Mouse (Mus musculus) layer of hippocampus, adult 9-10 months (tissue): ENCODE results near the gene Zfp189.
A peak's percentile ranks its signal among the peaks of the same experiment; 100 is the strongest.

Experiments used
- DNase-seq: peaks from one replicate; pipeline ENCODE4 v3.0.0; 2022; ENCODE audit warnings: low spot score

Zfp189 gene

DNA sequence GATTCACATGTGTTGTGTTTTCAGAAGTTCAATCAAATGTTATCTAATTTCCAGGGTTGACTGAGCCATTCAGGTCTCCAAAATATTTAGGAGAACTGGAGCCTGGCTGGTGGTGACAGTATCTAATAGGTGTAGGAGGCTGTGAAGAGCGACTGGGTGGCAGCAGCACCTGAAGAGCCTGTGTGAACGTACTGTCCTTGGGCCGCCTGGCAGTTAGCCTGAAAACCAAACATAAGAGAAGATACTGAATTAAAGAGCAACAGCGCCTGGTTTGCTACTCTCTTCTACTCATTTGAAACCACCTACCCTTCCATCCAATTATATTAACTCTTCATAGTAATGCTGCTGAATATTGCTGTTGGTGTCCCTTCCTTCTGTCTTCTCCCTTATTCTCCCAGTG is 15.7 kb downstream of the Zfp189 start:
- DNase-seq, result no peak

DNA sequence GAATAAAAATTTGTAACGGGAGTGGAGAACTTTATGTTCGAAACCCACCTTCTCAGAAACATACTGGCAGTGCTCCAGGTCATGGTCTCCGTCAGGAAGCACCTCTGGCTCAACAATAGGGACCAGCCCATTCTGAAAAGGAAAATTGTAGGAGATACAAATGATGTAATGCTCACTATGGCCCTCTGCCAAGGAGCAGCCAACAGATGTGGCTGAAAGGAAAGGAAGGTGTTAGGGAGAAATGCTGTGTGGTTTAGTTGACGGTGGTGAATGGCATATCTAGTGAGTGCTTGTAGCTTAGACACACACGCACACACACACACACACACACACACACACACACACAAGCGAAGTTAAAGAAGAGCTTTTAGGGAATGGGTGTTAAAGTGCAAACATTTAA is 18.7 kb downstream of the Zfp189 start:
- DNase-seq, result no peak

DNA sequence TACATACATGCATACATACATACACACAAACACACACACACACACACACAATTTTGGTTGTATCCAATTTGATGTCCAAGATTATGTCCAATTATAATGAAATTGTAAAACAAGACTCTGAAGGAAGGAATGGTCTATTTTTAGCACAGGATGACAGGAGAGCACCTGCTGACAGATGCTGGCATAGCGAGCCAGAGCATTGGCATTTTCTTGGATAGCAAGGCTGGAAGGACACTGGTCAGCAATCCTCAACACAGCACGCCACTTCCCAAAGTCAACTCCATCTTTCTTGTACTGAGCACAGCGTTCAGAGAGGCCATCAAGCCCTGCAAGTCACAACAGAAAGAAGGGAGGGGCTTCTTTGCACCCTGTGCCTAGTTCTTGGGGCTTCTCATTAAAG is 20.0 kb downstream of the Zfp189 start:
- no peak for DNase-seq

DNA sequence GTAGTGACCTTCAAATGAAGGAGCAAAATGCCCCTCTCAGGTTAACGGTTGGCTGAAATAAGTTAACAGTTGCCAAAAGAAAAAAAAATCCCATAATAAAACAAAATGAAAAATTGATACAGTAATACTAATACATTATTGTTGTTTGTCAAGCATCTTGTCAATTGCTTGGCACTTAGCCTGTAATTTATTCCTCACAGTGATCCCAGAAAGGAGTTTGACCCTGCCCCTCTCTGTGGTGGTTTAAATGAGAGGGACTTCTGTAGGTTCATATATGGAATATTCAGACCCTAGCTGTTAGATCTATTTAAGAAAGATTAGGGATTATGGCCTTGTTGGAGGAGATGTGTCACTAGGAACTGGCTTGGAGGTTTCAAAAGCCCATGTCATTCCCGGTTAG is 25.1 kb downstream of the Zfp189 start:
- DNase-seq, result no peak

DNA sequence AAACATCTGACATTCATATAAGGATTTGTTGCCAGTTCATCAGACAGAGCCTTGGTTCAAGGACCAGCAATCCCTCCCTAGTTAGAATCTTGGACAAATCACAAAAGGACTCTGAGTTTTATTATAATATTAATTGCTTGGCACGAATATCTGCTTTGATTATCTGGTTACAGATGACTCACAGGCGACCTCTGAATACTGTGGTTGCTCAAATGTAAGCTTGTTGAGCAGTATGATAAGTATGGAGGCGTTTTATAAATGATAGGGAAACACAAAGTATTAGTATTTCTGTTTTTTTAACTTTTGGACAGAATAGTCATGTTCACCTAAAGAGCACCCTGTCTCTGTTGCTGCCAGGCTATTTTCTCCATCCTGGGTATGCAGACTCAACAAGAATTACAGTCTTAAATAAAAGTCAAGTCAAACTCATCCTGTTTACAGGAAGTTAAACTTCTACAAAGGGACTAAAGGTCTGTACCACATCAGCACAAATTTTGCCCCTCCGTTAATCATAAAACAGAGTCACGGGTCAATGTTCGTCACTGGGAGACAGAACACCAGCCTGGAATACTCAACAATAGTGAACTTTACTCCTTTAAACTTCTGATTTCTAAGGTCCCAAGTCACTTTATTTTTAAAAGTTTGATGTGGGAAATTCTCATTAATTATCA is 26.0 kb downstream of the Zfp189 start:
- DNase-seq, result no peak

DNA sequence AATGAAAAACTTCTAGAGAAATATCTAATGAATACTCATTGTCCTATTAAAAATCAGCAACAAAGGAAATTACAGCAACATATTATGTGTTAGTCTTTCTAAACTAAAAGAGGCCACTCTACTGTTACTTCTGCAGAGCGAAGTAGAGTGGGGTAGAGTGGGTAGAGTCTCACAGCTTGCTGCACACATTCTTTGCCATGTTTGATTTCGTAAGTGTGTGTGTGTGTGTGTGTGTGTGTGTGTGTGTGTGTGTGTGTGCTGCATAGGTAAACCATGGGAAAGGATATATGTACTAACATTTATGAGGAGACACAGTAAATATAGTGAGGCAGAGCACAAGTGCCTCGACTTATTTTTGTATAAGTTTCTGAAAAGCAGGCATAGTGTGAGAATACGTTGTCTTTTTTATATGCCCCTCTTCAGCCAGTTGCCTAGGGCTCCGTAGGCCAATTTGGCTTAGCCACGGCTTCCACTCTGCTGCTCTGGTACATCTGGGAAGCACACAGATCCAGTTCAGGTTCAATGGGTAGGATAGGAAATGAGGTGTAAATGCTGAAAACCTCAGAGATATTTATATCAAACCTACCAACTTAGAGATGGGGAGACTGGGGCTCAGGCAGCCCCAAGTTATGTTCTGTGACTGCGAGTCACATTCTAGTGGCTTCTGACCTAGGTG is 26.7 kb downstream of the Zfp189 start:
- DNase-seq, result no peak

DNA sequence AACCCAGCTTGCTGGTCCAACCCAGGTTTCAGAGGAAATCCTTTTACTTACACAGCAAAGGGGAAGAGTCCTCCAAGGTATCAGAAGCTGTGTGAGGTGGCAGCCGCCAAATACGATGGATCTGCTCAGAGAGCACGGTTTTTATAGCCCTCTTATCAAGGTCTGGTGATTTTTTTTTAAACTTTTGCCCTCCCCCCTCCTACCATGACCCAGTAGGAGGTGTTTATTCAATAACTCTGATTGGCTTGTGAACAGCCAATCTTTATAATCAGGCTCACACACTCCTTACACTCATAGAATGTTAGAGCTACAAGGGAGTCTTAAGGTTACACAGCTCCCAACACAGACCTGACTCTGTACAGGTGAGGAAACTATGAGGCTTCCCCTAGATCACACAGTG is 28.4 kb downstream of the Zfp189 start, which contains the start of gene Aldob:
Gene Aldob (minus strand): TSS at position 164 of the 400 bp plus-strand sequence.
- no peak for DNase-seq

GRCm38 (mm10) chr4:49553380-49553779 is 32.4 kb downstream of the Zfp189 start:
- no peak for DNase-seq

GRCm38 (mm10) chr4:49557375-49557774 is 36.4 kb downstream of the Zfp189 start:
- no peak for DNase-seq

DNA sequence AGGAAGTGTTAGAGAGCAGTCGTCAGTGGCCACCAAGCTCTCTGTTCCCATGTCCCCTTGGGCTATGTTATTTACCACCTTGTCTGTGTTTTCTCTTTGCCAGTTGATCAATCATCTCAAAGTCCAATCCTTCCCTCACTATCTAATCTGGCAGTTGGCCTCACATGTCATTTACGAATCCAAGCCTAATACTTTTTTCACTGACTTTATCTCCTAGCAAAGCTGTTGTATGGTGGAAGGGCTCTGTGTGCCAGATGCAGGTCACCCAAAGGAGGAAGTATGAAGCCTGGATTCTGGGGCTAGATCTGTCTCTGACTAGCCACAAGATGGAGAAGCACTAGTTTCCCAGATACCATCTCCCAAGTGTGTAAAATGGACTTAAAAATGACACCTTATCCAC is 37.2 kb downstream of the Zfp189 start:
- DNase-seq, result no peak

GRCm38 (mm10) chr4:49559915-49560772 is 39.2 kb downstream of the Zfp189 start:
- peak; percentile 11 for DNase-seq

DNA sequence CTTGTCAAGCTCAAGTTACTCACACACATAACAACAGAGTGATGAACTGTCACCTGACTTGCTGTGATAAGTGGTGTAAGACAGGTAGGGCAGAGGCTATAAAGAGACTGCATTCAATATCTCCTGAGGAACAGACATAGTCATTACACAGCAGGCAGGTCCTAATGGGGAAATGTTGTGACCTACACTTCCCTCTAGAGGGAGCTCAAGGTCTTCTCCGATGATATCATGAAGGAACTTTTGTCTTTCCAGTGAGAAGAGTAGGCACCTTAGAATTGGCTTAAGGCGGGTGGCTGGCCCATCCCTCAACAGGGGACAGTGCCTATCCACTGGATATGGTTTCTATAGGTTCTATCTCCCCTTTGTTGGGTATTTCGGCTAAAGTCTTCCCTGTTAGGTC is 46.6 kb downstream of the Zfp189 start:
- DNase-seq, result peak; percentile 73

DNA sequence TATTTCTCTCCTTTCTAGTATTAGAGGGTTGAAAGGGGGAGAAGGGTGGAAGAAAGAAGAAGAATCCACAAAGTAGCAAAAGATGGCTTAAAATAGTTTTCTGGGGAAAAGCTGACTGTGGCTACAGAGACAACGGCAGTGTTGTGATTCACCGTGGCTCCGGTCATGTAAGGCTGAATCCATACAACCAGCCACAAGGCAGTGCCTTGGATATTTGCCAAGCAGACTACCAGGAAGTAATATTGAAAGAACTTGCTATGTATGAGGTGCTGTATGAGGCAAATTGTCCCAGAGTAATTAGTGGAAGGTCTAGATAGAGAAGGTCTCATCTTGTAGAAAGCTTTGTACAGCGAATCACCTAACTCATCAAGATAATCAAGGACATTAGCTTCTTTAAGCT is 51.2 kb downstream of the Zfp189 start:
- DNase-seq, result no peak
